Mouse (Mus musculus): Measurements from ENCODE around the gene Actl7a.

Gene Actl7a

GRCm38 (mm10) chr4:56757693-56758092 lies 14.5 kb downstream of the Actl7a start:
- DNase-seq (ENCODE audit: low read depth, low spot score): no peak

- no peak for DNase-seq (ENCODE audit: low read depth, low spot score)
Observed at GRCm38 (mm10) chr4:56767861-56768284, 24.7 kb downstream of the Actl7a start.

GRCm38 (mm10) chr4:56768913-56769312 lies 25.7 kb downstream of the Actl7a start:
- no peak for DNase-seq (ENCODE audit: low read depth, low spot score)

- no peak for DNase-seq (ENCODE audit: low read depth, low spot score)
Observed at GRCm38 (mm10) chr4:56771065-56771464, 27.9 kb downstream of the Actl7a start.

GRCm38 (mm10) chr4:56791373-56791772 lies 48.2 kb downstream of the Actl7a start:
- no peak for DNase-seq (ENCODE audit: low read depth, low spot score)
